Mouse (Mus musculus): ENCODE data around the gene Serpinb1a. TPM values are rescaled to one million over a fixed set of nuclear protein-coding genes. Genes with fewer than 3 reads are reported as not detected.

Serpinb1a gene
- polyA plus RNA-seq, 1 experiment from 2014 or later: 9.3 TPM

DNA sequence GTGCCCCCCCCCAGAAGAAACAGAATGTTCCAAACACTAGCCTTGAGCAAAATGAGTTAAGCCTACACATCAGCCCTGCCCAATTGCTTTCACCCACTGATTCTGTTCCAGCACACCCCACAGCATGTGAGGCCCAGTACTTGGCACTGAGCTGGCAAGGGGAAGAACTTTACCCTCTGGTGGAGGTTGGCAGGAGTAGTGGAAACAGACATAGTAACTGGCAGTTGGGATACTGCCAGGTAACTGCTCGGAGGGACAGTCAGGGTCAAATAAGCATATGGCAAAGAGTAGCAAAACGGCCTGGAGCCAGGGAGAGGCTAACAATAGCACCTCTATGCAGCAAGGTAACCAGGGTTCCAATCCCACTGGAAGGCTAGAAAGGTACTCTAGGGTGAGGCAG lies 56.4 kb downstream of the Serpinb1a start:
- ATAC-seq (ENCODE audit: low read depth): no peak
- no peak overlapping the region for H3K9ac ChIP-seq (ENCODE audit: low read length)
- no peak overlapping the region for H3K4me3 ChIP-seq (ENCODE audit: low read length)
- no peaks in the 10 kb centered on the region for H3K4me1 ChIP-seq (replicated peaks; ENCODE audit: control insufficient read depth, insufficient read depth, low read length)
- no peaks in the 10 kb centered on the region for H3K9me3 ChIP-seq (ENCODE audit: control insufficient read depth, low read length)
- H3K4me2 ChIP-seq (ENCODE audit: low read depth, low read length): no peak overlapping the region
- WGBS: 54% methylated on average over 2 of the region's 2 CpGs
- H3K36me3 ChIP-seq (ENCODE audit: control insufficient read depth, insufficient read depth, low read length): no peaks in the 10 kb centered on the region
- H3K27me3 ChIP-seq (ENCODE audit: control insufficient read depth, insufficient read depth, low read depth, low read length): no peaks in the 10 kb centered on the region
- no peak overlapping the region for H3K27ac ChIP-seq (ENCODE audit: low read length)

Other genes starting within 250 kb of the Serpinb1a start
- gene Mylk4, start 67.2 kb downstream of the Serpinb1a start, polyA plus RNA-seq (2015; fragmentation: Nextera tagmentation; extraction: Ambion mirVana): 0.26 and 0.89 TPM in 2 replicates
- 17.0 and 18.3 TPM in 2 replicates for gene Wrnip1, start 49.1 kb downstream of the Serpinb1a start, polyA plus RNA-seq (2015; fragmentation: Nextera tagmentation; extraction: Ambion mirVana)
- gene D930007J09Rik, start 48.3 kb downstream of the Serpinb1a start, polyA plus RNA-seq (2015; fragmentation: Nextera tagmentation; extraction: Ambion mirVana): not detected in 2 replicates
- gene Serpinb1c, start 47.0 kb upstream of the Serpinb1a start, polyA plus RNA-seq (2015; fragmentation: Nextera tagmentation; extraction: Ambion mirVana): not detected in 2 replicates
- gene Serpinb6b, start 114.0 kb upstream of the Serpinb1a start, polyA plus RNA-seq (2015; fragmentation: Nextera tagmentation; extraction: Ambion mirVana): 42.3 and 48.9 TPM in 2 replicates
- gene Serpinb9, start 152.1 kb upstream of the Serpinb1a start, polyA plus RNA-seq (2015; fragmentation: Nextera tagmentation; extraction: Ambion mirVana): 39.7 and 42.2 TPM in 2 replicates
- gene Serpinb9b, start 176.2 kb upstream of the Serpinb1a start, polyA plus RNA-seq (2015; fragmentation: Nextera tagmentation; extraction: Ambion mirVana): 0.20 and 0.21 TPM in 2 replicates
- gene Serpinb1b, start 227.4 kb upstream of the Serpinb1a start, polyA plus RNA-seq (2015; fragmentation: Nextera tagmentation; extraction: Ambion mirVana): 0.20 and 0.39 TPM in 2 replicates

All from lung, embryonic 16.5 days (tissue).